In the genomic region with DNA sequence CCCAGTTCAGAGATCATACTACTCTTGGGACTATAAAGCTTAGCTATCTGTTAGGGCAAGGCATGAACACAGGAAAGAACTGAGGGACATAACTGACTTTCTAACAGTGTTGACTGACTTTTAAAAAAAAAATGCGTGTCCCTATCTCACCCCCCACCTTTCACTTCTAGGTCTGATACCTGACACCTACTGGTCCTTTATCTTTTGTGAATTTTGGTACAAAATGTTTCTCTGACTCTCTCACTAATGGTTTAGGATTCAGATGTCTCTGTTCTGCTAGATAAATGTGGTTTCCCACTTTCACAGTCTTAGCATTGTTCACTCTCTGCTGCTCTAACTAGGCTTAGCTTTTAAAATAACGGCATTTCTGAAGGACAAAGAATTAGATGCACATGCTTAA, we compare ENCODE assay signal across 1 mouse cellular context.
TF ChIP-seq lines count a peak whose summit lies in the region.

No protein-coding gene starts in this region.

TF ChIP-seq in MEL, 35 proteins besides CTCF, POLR2A, EP300 and RAD21:
- no peak for TF ChIP-seq CHD2 (IDR thresholded peaks at IDR 0.05; ENCODE audit: low read length)
- no peak for TF ChIP-seq USF1 (IDR thresholded peaks at IDR 0.05; ENCODE audit: low read depth, low read length)
- no peak for TF ChIP-seq NELFE (IDR thresholded peaks at IDR 0.05; ENCODE audit: low read depth, low read length)
- TF ChIP-seq RCOR1 (IDR thresholded peaks at IDR 0.05; ENCODE audit: low read depth, low read length), result peak; percentile 73
- TF ChIP-seq ZNF384 (IDR thresholded peaks at IDR 0.05; ENCODE audit: low read depth, low read length), result peak; percentile 90
- TF ChIP-seq ZMIZ1 (IDR thresholded peaks at IDR 0.05; ENCODE audit: low read depth, low read length), result no peak
- TF ChIP-seq SMC3 (IDR thresholded peaks at IDR 0.05; ENCODE audit: low read depth, low read length), result peak; percentile 12; the same call in 1 of the 2 replicates
- no peak for TF ChIP-seq HCFC1 (IDR thresholded peaks at IDR 0.05; ENCODE audit: low read depth, low read length)
- 0 out of 2 replicates have a peak, but pooled peaks have one; percentile 34 for TF ChIP-seq MAFK (IDR thresholded peaks at IDR 0.05; ENCODE audit: borderline replicate concordance, low read depth, low read length)
- no peak for TF ChIP-seq KAT2A (conservative IDR thresholded peaks at IDR 0.05; ENCODE audit: low read depth, low read length)
- TF ChIP-seq MEF2A (IDR thresholded peaks at IDR 0.05; ENCODE audit: extremely low read depth, insufficient replicate concordance, low read depth, low read length, poor library complexity, severe bottlenecking), result no peak
- TF ChIP-seq MYB (IDR thresholded peaks at IDR 0.05; ENCODE audit: low read depth, low read length), result peak; percentile 73
- peak; percentile 84 for TF ChIP-seq TCF12 (IDR thresholded peaks at IDR 0.05; ENCODE audit: low read depth, low read length)
- no peak for TF ChIP-seq E2F4 (IDR thresholded peaks at IDR 0.05; ENCODE audit: borderline replicate concordance, low read depth, low read length)
- no peak for TF ChIP-seq USF2 (IDR thresholded peaks at IDR 0.05; ENCODE audit: borderline replicate concordance in 1 of 2, insufficient read depth in 1 of 2, low read depth in 1 of 2, low read length in 2 of 2)
- no peak for TF ChIP-seq GABPA (IDR thresholded peaks at IDR 0.05; ENCODE audit: low read depth, low read length)
- TF ChIP-seq JUND (IDR thresholded peaks at IDR 0.05; ENCODE audit: low read depth, low read length), result no peak
- 0 out of 2 replicates have a peak, but pooled peaks have one; percentile 61 for TF ChIP-seq SIN3A (IDR thresholded peaks at IDR 0.05; ENCODE audit: low read length)
- TF ChIP-seq UBTF (IDR thresholded peaks at IDR 0.05; ENCODE audit: borderline replicate concordance, insufficient read depth, low read depth, low read length), result no peak
- peak; percentile 84 for TF ChIP-seq GATA1 (IDR thresholded peaks at IDR 0.05; ENCODE audit: low read depth, low read length)
- no peak for TF ChIP-seq ZC3H11A (IDR thresholded peaks at IDR 0.05; ENCODE audit: low read depth, low read length)
- no peak for TF ChIP-seq POLR2AphosphoS2 (IDR thresholded peaks at IDR 0.05; ENCODE audit: low read length)
- TF ChIP-seq CHD1 (IDR thresholded peaks at IDR 0.05; ENCODE audit: low read depth, low read length), result no peak
- 0 out of 2 replicates have a peak, but pooled peaks have one; percentile 15 for TF ChIP-seq MAZ (IDR thresholded peaks at IDR 0.05; ENCODE audit: low read depth, low read length)
- TF ChIP-seq TBP (IDR thresholded peaks at IDR 0.05; ENCODE audit: low read depth, low read length), result no peak
- peak; percentile 85 for TF ChIP-seq TAL1 (IDR thresholded peaks at IDR 0.05; ENCODE audit: low read length)
- no peak for TF ChIP-seq POLR2AphosphoS5 (IDR thresholded peaks at IDR 0.05; ENCODE audit: borderline replicate concordance, low read depth, low read length)
- TF ChIP-seq ELF1 (IDR thresholded peaks at IDR 0.05; ENCODE audit: low read depth, low read length), result peak; percentile 9; the same call in 1 of the 2 replicates
- TF ChIP-seq BHLHE40 (IDR thresholded peaks at IDR 0.05; ENCODE audit: borderline replicate concordance, low read depth, low read length), result 0 out of 2 replicates have a peak, but pooled peaks have one; percentile 7
- 0 out of 2 replicates have a peak, but pooled peaks have one; percentile 11 for TF ChIP-seq MAX (IDR thresholded peaks at IDR 0.05; ENCODE audit: low read length)
- TF ChIP-seq MYC (IDR thresholded peaks at IDR 0.05; ENCODE audit: low read depth, low read length), result 0 out of 2 replicates have a peak, but pooled peaks have one; percentile 8
- 0 out of 2 replicates have a peak, but pooled peaks have one; percentile 23 for TF ChIP-seq MXI1 (IDR thresholded peaks at IDR 0.05; ENCODE audit: low read depth, low read length)
- TF ChIP-seq NRF1 (IDR thresholded peaks at IDR 0.05; ENCODE audit: insufficient read depth, low read depth, low read length, poor library complexity, severe bottlenecking), result no peak
- TF ChIP-seq ETS1 (IDR thresholded peaks at IDR 0.05; ENCODE audit: low read depth, low read length), result peak; percentile 64
- TF ChIP-seq ZKSCAN1 (IDR thresholded peaks at IDR 0.05; ENCODE audit: low read depth, low read length), result no peak
